Mouse (Mus musculus) WW6 (cell line): Measurements from ENCODE around the gene Dlx5.

Experiments
- DNase-seq: peaks from one replicate; pipeline ENCODE4 v3.0.0-alpha.2; 2013; ENCODE audit warnings: low read depth, low spot score

Gene Dlx5

DNA sequence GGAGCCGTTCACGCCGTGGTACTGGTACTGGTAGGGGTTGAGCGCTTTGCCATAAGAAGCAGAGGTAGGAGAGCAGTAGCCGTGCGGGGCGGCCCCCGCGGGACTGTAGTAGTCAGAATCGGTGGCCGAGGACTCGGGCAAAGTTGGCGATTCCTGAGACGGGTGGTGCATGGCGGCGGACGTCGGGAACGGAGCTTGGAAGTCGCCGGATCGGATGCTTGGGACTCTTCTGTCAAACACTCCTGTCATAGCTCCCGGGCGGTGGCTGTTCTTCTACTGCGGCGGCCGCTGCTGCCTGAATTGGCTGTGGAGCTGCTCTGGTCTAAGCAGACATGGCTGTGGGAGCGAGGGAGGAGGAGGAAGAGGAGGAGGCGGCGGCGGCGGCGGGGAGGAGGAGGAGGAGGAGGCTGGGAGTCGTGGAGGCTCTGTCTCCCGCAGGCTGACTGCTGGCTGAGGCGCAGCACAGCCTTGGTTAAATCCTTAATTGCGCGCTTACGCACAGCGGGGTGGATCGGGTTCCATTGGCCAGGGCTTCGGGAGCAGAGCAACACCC lies at the start of gene Dlx5:
Gene Dlx5 (minus strand): TSS at position 448 of the 553 bp plus-strand sequence.
- no peak for DNase-seq

DNA sequence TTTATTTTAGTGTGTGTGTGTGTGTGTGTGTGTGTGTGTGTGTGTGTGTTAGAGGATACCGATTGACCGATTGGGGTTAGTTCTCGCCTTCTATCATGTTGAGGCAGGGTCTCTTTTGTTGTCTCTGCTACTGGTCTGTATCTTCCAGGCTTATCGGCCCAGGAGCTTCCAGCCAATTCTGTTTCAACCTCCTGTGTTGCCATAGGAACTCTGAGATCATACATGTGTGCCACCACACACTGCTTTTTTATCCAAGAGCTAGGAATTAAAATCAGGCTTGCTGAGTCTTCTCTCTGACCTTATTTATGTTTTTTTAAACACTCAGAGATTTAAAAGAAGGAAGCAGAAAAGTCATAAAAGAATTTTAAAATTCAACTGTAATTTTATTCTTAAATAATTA lies 49.6 kb upstream of the Dlx5 start:
- no peak for DNase-seq

DNA sequence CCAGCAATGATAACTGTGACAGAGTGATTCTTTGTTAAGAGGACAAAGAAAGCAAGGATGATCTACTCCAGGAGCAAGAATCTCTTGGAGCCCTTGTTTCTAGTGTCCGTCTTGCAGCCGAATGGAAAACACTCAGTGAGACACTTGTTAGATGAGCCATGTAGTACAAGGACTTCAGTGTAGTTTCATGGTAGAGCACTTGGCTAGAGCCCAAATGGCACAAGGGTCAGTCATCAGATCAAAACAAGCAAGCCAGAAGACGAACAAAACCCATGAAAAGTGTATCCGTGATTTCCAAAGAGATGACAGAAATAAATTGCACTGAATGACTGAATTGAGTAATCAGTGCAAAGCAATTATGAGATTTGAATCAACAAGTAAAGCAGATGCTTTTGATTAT lies 48.9 kb upstream of the Dlx5 start:
- no peak for DNase-seq

DNA sequence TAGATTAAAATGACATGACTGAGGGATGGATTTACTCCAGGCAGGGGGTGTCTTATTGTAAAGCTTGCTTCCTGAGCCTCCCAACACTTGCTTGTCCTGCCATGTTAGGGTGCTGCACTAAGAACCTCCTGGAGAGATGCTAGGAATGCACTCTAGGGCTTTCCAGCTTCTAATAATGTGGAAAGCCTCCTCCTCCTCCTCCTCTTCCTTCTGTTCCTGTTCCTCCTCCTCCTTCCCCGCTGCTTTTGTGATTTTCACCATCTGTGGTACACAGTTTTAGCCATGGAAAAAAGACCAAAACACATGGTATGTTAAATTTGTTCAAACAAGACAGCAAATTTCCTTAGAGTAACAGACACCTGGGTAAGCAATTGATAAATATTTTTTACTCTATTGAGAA lies 43.4 kb upstream of the Dlx5 start:
- DNase-seq = no peak

DNA sequence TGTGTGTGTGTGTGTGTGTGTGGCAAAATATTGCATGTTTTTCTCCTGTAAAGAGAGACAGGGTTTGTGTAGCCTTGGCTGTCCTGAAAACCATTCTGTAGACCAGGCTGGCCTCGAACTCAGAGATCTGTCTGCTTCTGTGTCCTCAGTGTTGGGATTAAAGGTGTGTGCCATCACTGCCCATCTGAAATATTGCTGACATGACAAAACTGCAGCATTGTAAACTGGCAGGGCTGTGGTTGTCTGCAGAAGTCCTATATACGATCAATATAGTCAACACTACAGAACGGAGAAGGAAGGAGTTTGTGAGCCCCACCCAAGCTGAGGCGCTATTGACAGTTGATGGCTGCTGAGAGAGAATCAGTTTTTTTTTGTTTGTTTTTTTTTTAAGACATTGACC lies 35.4 kb upstream of the Dlx5 start:
- no peak for DNase-seq

DNA sequence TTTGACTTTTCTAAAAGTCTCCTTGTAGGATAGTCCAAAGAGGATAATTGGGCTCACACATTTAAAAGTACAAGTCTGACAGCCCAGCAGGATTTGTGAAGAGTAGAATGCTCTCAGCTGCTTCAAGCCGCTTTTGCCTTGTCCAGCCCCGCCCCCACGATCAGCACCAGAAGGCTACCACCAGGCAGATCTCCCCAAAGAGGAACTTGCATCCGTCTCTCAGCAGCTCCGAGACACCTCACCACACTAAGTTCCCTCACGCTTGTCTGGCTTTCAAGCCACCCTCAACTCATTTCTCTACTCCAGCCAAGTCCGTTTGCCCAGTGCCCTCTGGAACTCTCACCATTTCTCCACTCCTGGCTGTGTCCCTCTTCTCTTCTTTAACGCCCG lies 33.6 kb upstream of the Dlx5 start:
- no peak for DNase-seq

DNA sequence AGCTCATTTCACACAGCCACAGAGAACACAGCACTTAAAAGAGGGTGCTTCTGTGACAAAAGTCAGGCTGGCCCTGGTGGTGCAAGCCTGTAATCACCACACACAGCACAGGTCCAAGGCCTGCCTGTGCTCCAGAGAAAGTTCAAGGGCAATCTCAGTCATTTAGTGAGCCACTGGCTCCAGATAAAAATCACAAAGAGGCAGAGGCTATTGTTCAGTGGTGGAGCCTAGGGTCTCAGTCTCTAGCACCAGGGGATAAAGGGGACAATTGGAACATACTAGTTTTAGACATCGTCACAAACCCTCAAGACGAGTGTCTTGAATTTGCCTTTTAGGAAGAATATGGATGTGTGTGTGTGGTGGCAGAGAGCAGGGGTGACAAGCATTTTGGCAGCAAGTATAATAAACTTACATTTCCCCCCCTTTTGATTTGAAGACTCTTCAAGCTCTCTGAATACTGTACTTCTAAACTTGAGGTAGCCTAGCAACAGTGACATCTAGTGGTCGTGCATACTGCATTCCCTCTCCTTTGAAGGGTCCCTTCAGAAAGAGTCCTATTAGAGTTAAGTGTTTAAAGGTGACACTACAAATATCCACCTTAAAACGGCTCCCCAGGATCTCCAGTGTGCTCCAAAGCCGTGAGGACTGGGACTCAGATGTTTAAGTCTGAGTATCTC lies 33.1 kb upstream of the Dlx5 start:
- DNase-seq = no peak

DNA sequence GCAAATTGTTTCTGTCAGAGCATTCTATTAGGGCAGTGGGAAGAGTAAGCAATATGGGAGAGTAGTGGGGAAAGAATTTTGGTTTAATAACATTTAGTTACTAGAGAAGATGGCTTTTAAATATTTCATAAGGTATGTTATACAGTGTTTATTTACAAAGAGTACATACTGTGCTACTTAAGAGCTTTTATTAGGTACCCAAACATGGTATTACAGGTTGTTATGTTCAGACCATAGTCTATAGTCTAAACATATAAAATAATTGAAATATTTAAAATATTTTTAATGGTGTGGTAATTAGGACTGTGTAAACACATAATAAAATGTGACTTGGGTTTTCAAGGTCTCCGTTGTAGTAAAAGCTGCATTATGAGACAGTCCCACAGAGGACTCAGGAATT lies 32.4 kb upstream of the Dlx5 start:
- DNase-seq = no peak

DNA sequence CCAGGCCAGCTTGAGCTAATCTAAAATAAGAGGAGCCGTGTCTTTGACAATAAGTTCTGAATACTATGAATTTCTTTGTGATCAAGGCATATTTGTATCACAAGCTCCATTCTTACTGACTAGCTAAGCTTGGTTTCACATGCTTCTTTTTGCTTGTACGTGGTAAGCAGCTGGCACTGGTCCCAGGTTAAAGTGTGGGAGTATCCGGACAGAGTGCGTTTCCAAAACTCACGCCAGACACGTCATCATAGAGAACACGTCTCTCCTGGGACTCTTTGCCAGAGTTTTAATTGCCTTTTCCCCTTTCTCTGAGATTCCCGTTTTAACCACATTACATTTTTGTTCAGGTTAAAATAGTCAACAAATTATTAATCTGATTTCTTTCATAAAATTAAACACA lies 27.7 kb upstream of the Dlx5 start:
- no peak for DNase-seq

DNA sequence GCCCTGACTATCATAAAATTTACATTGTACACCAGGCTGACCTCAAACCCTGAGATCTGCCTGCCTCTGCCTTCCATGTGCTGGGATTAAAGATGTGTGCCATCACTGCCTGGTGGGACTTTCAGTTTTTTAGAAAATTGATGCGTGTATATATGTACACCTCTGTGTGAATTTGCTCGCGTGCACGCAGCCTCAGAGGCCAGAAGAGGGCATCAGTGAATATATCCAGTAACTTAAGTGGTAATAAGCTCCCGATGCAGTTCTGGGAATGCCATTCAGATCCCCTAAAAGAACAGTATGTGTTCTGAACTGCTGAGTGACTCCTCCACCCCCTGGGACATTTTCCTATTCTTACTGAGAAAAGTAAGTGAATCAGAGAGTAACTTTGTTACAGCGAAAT lies 8.2 kb upstream of the Dlx5 start:
- no peak for DNase-seq

DNA sequence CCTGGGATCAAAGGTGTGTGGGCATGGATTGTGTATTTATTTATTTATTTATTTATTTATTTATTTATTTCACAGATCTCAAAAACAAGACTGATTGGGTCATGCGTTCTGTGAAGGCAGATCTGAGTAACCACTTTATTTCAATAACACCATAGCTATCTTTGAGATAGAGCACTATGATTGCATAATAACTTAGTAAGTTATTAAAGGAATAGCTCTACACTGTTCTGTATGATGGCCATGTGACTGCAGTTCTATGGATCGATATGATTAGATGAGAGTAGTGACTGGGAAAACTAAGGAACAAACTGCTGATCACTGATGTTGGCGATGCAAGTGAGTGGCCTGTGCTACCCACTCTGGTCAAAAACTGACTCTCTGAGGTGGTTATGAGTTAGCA lies 4.3 kb upstream of the Dlx5 start:
- DNase-seq = no peak

DNA sequence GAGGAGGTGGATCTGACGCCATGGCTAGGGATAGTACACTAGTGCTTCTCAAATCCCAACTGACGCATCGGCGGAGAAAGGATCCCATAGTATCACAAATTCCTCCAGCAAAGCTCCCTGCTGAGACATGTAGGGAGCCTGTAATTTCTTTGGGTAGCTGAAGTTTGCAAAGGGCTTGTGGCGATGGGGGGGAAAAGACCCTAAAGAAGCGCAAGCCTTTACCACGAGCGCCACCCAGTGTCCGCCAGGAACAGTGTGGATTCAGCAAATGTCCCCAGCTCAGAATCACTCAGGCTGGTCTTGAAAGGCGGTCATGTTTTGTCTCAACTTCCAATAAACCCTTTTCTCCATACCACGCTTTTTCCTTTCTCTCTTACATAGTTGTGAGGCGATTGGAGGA lies 3.0 kb upstream of the Dlx5 start:
- DNase-seq = no peak

DNA sequence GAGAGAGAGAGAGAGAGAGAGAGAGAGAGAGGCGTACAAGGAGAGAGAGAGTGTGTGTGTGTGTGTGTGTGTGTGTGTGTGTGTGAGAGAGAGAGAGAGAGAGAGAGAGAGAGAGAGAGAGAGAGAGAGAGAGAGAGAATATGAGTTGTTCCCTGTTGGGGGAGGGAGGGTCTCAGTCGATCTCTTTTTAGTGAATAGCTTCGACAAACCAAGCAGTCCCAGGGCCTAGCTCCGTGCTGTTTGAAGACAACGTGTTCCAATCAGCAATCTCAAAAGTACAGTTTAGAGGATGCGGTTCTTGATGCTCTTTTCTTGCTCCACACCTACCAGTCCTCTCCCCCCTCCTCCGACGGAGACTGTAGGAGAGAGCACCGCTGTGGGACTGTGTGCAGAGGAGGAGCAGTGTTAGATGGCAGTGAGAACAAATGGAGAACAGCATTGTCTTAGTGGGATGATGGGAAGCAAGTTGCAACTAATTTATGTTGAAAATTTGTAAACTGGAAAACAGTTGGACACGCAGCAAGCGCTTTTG lies 447 bp upstream of the Dlx5 start:
- DNase-seq = no peak

DNA sequence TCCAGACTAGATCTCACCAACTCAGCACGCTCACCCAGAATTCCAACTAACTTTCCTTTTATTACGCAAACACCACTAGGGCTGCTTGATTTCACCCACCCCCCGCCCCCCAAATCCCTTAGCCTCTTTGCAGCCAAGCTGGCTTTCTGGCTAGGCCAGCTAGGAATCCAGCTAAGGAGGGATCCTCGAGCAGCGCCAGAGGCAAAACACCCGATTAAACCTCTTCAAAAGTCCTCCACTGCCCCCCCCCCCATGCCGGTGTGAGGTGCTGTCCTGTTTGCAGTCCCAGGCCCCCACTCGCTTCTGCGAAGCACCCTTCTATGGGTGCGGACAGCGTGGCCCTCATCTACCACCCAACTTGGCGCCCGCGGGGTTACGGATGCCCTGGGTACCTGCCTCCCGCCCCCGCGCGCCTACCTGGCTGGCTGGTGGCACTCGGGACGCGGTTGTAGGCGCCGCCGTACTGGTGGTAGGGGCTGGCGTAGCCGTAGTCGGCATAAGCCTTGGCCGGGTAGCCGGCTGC lies 709 bp downstream of the Dlx5 start:
- DNase-seq = no peak

DNA sequence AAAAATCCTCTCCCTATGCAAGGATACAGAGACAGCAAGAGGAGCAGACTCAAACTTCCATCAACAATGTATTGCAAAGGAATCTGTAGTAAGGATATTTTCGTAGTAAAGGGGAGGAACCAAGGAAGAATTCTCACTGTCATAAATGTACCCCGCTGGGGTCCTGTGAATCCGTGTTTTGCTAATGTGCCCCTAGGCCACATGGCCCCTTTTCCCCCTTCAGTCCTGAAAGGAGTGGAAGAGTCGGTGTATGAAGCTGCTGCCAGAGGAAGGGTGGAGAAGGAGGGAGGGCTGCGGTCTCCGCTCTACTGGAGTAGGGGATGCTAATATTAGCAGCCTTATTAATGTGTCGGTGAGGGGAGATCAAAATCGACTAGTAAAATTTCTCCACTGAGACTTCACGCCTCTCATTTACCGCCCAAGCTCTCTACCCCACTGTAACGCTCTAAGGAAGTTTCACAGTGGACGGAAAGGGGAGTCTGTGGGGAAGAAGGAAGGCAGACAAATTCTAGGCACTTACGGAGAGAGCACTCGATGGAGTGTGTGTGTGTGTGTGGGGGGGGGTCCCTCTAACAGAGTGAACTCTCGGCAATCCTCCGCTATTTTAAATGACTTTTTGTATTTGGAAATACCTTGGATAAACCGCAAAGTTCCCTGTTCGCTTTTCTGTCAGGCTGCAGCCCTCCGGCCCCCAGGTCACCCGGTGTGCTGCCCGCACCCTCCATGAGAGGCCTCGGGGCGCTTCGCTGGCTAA lies 1.3 kb downstream of the Dlx5 start:
- DNase-seq = no peak

DNA sequence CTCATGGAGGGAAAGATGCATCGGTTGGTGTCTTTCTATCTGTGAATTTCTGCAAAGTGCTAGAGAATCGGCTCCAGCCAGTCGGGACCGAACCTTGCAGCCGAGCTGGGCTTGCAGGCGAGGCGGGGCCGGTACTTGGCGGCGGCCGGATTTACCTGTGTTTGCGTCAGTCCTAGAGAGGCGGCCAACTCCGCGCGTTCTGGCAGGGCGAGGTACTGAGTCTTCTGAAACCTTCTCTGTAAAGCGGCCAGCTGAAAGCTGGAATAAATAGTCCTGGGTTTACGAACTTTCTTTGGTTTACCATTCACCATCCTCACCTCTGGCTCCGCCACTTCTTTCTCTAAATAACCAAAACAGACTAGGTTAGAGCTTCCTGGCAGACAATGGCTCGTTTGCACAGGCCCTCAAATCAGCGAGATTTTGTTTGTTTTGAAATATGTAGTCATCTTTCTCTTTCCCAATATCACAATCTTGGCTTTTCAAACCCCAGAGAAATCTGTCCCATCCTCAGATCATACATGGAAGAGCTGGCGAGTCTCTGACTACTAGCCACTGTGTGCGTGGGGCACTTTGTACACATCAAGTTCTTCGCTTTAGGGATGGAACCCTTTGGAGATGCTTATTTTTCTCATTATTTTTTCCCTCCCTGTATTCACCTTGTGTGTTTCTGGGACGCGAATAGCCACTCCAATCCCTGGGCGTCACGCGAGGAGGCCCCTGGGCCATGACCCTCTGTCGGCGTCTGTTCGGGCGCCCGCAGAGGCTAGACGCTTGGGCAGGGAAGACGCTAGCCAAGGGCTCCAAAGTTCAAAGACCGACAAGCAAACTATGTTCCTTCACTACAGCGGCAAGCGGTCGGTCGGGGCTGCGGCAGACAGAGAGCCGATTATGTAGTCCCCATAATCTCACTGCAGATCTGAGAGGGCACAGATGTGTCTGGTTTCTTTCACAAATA lies 2.2 kb downstream of the Dlx5 start:
- DNase-seq = no peak

DNA sequence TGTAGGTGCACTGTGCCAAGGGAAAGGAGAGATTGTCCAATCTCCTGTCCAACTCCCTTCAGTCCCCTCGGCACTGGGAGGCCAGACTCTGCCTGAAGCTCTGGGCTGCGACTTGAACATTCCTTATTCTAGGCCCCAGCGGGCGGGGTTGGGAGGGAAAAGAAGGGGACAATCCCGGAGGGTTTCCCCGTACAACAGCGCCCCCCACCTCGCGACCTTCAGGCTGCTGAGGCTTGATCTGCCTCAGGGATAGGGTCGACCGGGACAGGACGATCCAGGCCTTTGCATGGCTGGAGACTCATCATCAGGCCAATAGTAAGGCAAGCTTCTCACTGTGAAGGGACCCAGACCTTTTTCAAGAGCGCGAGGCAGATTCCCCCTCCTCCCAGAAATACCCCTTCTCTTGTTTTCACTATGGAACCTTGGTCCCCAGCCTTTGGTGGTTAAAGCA lies 3.0 kb downstream of the Dlx5 start:
- DNase-seq = no peak

DNA sequence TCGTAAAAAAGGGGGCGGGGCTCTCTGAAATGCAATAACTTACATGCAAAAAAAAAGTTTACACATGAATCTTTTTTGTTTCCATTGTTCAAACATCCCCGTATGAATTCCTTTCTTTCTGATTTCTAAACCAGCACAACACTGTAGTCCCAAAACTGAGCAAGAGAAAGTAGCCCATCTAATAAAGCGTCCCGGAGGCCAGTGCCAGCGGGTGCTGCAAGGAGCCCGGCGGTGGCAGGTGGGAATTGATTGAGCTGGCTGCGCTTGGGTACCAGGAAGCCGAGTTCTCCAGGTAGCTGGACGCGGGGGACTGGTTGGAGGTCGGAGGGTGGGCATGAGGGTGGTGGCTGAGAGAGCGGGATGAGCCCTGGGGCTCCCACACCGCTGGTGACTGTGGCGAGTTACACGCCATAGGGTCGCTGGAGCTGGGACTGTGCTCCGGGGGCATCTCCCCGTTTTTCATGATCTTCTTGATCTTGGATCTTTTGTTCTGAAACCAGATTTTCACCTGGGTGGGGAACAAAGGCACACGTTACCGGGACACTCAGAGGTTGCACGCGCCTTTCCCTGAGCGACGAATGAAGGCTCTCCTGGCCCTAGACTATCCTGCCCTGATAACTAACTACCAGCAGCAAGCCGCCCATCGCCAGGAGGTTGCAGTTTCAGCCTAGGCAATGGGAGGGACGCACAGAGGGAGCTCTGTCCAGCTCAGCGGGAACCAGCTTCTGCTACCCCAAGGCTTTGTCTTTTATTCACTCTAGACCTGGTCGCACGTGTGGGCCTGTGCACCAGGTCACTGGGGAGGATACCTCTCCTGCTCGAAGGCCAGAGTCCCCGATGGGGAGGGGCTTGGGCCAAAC lies 3.7 kb downstream of the Dlx5 start:
- no peak for DNase-seq

DNA sequence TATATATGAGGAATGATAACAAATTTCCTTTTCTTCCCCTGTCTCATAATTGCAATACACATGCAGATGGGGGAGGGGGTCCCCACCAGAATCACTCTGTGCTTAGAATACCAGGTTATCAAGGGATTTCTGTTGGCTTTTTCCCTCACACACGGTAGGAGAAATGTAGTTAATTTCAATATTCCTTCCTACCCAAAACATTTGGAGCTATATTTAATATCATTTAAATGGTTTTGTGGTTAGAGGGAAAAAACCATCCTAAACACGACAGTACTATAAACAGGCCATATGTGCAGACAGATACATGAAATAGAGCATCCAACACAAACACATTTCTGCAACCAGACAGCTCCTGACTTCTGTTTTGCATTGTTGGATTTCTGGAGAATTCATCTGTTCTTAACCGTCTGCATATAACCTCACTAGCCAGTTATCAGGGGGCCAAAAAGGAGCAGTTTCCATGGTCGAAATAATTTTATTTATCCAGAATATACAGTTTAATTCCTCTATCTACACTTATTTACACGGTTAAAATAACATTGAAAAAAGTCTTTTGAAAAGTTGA lies 4.5 kb downstream of the Dlx5 start:
- no peak for DNase-seq

DNA sequence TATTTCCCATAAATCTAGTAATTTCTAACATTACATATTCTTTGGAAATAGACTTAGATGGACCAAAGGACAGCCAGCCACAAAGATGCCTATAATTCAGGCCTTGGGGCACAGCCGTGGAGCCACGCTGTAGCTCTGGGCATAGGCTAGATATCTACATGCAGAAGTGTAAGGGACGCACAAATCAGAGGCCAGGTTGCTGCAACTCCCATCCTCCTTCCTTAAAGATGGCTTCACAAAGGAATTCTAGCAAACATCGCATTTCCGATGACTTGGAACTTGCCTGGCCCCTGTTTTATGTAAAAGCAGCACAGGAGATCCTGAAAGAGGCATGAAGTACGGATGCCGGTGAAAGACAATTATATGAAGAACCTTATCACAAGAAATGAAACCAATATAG lies 5.2 kb downstream of the Dlx5 start:
- DNase-seq = no peak
